Mouse (Mus musculus) MEL-GATA-1-ER (cell line): ENCODE data around the gene Olfr54.
"Not testable (repeated sequence)": the region's sequence is repeated elsewhere in the genome, so short reads cannot be mapped to it uniquely, and the experiment has no call there.

Experiments
- DNase-seq: peaks from one replicate; pipeline ENCODE4 v3.0.0-alpha.2; 2012; ENCODE audit warnings: low read depth; ENCODE audit errors: extremely low read depth

Gene Olfr54

DNA sequence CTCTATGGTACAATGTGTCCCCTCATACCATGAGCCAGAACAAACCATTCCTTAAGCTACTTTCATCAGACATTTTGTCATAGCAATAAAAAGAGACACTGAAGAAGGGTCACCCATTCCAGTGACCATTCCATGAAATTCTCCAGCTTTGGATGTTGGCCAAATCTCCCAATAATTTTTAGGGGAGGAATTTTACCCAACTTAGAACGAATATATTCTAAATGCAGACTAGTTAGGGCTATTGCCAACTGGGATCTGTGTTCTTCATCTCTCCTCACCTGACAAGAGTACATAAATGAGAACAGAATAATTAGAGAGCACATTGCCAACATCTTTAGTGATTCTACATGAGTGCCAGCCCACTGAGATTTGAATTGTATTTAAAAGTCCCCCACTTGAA lies at the start of gene Olfr54:
Gene Olfr54 (plus strand): TSS at position 301 of the 400 bp plus-strand sequence.
- no peak for DNase-seq

- no peak for DNase-seq
Measured at GRCm38 (mm10) chr11:50964886-50965285, 49.1 kb upstream of the Olfr54 start.

DNA sequence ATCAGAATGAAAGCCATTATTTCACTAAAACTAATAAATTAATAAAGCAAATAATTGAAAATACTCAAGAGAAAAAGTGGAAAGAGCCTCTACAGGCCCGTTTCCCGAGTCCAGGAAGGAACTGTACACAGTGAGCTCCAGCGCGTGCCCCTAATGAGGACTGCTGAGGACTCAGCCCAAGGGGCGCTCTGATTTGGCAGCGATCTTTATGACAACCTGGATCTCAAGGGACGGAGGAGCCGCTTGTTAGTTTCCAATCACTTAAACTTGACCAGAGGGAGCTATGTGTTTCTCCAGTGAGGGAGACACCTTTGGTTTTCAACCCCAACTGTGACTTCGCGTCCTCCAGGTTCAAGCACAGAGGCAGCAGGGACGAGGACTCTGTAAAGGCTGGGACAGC lies 47.8 kb upstream of the Olfr54 start, which contains the start of gene Olfr1378:
Gene Olfr1378 (plus strand): TSS at position 301 of the 400 bp plus-strand sequence.
- no peak for DNase-seq

DNA sequence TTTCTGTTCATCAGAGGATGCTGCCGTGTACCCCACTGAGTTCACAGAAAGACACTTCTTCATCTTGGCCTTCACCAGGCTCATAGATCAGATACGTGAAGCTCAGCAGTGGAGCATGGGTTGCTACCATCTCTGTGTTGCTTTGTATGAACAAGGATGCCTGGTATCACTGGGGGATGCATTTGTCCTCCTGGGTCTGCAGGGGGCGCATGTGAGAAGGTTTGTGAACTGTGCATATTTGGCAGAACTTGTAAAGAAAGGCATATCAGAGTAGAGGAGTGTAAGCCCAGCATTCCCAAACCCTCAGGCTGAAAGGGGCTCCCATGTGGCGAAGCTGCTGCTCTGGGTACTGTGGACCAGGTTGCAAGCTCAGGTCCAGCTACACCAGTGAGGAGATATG lies 36.8 kb upstream of the Olfr54 start:
- no peak for DNase-seq

- DNase-seq: no peak
Measured at GRCm38 (mm10) chr11:50981667-50982066, 32.4 kb upstream of the Olfr54 start, which contains the start of gene Olfr1377. TSS of gene Olfr1377 (plus strand) at chr11:50981967.

- DNase-seq: no peak
Measured at GRCm38 (mm10) chr11:51003296-51003695, 10.7 kb upstream of the Olfr54 start, which contains the start of gene Olfr51. TSS of gene Olfr51 (plus strand) at chr11:51003596.

DNA sequence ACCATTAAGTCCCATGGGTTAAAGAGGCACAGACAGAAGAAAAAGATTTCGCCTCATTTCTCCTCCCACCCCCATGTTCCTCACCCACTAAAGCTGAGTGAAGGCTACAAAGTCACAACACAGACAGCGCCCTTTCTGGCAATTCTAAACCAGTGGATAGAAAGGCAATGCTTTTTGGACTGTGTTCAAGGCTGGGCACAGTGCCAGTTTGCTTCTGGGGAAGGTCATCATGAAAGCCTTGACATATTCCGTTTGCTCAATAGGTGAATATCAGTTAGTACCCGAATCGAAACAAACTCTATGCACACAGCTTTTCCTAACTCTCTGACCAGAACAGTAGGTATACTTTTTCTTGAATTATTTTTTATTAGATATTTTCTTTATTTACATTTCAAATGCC lies 2.2 kb upstream of the Olfr54 start:
- no peak for DNase-seq

DNA sequence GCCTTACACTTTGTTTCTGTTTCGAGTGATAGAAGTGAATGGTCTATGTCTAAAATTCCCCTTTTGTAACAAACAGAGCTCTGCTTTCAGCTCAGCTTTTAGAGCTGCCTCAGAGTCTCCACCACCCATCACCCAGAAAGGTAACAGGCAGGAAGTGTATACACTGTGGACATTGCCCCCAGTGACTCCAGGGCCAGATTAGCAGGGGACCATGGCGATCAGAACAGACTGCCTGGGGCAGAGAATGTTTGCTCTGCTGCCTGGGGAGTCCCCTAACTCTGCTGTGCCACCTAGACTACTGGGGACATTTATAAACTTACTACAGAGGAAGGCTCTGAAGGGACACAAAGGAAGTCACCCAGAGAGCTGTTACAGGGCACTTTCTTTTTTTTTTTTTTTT lies 2.3 kb downstream of the Olfr54 start:
- DNase-seq: no peak

- not testable (repeated sequence) for DNase-seq
Measured at GRCm38 (mm10) chr11:51026811-51027210, 12.8 kb downstream of the Olfr54 start.

- not testable (repeated sequence) for DNase-seq
Measured at GRCm38 (mm10) chr11:51029381-51029780, 15.3 kb downstream of the Olfr54 start.

GRCm38 (mm10) chr11:51030225-51030624 lies 16.2 kb downstream of the Olfr54 start:
- no peak for DNase-seq

GRCm38 (mm10) chr11:51032851-51033250 lies 18.8 kb downstream of the Olfr54 start:
- no peak for DNase-seq

DNA sequence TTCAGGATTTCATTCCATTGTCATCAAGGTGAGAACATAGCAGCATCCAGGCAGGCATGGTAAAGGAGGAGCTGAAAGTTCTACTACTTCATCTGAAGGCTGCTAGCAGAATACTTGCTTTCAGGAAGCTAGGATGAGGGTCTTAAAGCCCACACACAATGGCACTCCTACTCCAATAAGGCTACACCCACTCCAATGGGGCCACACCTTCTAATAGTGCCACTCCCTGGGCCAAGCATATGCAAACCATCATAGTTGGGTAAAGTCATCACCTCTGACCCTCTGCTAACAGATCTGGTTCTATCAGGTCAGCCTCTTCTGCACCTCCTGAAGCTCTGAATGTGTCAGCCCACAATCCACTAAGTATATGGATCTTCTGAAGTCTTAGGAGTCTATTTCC lies 20.1 kb downstream of the Olfr54 start:
- DNase-seq: not testable (repeated sequence)

DNA sequence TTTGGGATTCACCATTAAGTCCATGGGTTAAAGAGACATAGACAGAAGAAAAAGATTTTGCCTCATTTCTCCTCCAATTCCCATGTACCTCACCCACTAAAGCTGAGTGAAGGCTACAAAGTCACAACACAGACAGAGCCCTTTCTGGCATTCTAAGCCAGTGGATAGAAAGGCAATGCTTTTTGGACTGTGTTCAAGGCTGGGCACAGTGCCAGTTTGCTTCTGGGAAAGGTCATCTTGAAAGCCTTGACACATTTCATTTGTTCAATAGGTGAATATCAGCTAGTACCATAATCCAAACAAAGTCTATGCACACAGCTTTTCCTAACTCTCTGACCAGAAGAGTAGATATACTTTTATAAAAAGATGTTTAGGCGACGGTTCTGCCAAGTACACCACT lies 21.9 kb downstream of the Olfr54 start:
- DNase-seq: no peak

- not testable (repeated sequence) for DNase-seq
Measured at GRCm38 (mm10) chr11:51044776-51045175, 30.7 kb downstream of the Olfr54 start.

DNA sequence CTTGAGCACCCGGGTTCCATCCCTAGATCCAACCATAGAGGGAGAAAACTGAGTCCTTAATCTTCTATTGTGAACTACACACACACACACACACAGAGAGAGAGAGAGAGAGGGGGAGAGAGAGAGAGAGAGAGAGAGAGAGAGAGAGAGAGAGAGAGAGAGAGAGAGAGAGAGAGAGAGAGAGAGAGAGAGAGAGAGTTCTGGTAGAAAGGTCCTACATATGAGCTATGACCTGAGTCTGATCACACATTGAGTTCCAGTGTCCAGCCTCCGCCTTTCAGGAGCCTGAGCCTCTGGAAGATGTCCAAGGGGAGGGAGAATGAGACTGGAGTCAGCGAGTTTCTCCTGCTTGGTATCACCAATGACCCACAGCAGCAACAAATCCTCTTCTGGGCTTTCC lies 33.8 kb downstream of the Olfr54 start, which contains the start of gene Olfr1375:
Gene Olfr1375 (plus strand): TSS at position 301 of the 400 bp plus-strand sequence.
- not testable (repeated sequence) for DNase-seq

GRCm38 (mm10) chr11:51051678-51052077 lies 37.6 kb downstream of the Olfr54 start:
- no peak for DNase-seq

DNA sequence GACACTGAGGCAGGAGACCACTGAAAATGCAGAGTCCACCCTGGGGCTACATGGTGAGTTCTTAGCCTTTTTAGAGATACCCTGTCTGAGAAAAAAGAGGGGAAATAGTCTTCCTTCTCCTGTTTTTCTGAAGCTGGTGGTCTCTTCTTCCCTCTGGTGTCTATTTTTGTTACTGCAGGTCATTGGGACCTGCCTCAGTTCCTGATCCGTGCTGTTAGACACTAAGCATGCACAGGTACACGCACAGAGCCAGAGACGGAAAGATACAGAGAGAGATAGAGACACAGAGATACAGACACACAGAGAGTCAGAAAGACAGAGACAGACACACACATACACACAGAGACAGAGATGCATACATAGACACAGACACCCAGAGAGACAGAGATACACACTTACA lies 39.2 kb downstream of the Olfr54 start:
- DNase-seq: no peak

- DNase-seq: no peak
Measured at GRCm38 (mm10) chr11:51059151-51059571, 45.1 kb downstream of the Olfr54 start, which contains the start of gene Zfp354a. TSS of gene Zfp354a (plus strand) at chr11:51059257.

- DNase-seq: no peak
Measured at GRCm38 (mm10) chr11:51059640-51060039, 45.6 kb downstream of the Olfr54 start.

GRCm38 (mm10) chr11:51060981-51061380 lies 46.9 kb downstream of the Olfr54 start:
- DNase-seq: no peak

DNA sequence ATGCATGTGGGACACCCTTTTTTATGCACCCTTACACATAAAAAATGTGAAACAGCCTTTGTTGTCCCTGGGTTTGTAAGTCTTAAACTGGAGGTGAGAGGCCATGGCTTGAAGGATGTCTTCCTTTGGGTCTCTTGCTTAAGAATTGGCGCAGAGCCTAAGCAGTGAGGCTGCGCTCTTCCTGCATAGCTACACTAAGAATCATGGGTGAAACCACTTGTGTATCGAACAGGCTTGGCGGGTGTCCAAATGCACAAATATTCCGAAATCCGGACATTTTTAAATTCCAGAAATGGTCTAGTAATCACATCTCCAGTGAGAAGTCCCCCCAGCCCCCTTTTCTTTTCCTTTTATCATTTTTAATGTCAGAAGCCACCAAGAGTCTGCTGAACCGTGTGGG lies 49.2 kb downstream of the Olfr54 start:
- no peak for DNase-seq

- no peak for DNase-seq
Measured at GRCm38 (mm10) chr11:51063841-51064240, 49.8 kb downstream of the Olfr54 start.
